Mouse (Mus musculus) lung, embryonic 16.5 days (tissue): ENCODE data around the gene Zfp160. TPM values are rescaled to one million over a fixed set of nuclear protein-coding genes. Genes with fewer than 3 reads are reported as not detected.

Source experiments
- polyA plus RNA-seq: library from polyadenylated mRNA; unstranded; fragments of >200 nt; fragmentation: Nextera tagmentation; extraction: Ambion mirVana; gene quantifications from 2 replicates; pipeline ENCODE4 v1.2.1, GENCODE M21; 2015

Gene Zfp160
- polyA plus RNA-seq, 1 experiment from 2014 or later: 14.4 TPM

Other genes starting within 250 kb of the Zfp160 start
- not detected in 2 replicates for gene Vmn1r228, start 222.7 kb upstream of the Zfp160 start, polyA plus RNA-seq
- gene Vmn1r229, start 197.3 kb upstream of the Zfp160 start, polyA plus RNA-seq: not detected in 2 replicates
- gene Vmn1r230, start 168.5 kb upstream of the Zfp160 start, polyA plus RNA-seq: not detected in 2 replicates
- gene Vmn1r231, start 103.8 kb upstream of the Zfp160 start, polyA plus RNA-seq: not detected in 2 replicates
- gene Vmn1r232, start 89.2 kb upstream of the Zfp160 start, polyA plus RNA-seq: not detected in 2 replicates
- gene Ppp2r1a, start 63.6 kb upstream of the Zfp160 start, polyA plus RNA-seq: 362 and 364 TPM in 2 replicates
- not detected in 2 replicates for gene Vmn1r233, start 12.4 kb upstream of the Zfp160 start, polyA plus RNA-seq
- not detected in 2 replicates for gene Vmn1r234, start 217.2 kb downstream of the Zfp160 start, polyA plus RNA-seq
- gene Vmn1r235, start 247.5 kb downstream of the Zfp160 start, polyA plus RNA-seq: not detected in 2 replicates